Mouse (Mus musculus): Measurements from ENCODE around the gene Pcnx2.

The Pcnx2 gene

GRCm38 (mm10) chr8:125897868-125898788 is at the start of gene Pcnx2:
Gene Pcnx2, minus strand, starts transcription at chr8:125898317.
- DNase-seq: no peak

- DNase-seq: no peak
Measured at GRCm38 (mm10) chr8:125944511-125944910, 46.4 kb upstream of the Pcnx2 start.

- DNase-seq: no peak
Measured at GRCm38 (mm10) chr8:125935649-125936048, 37.5 kb upstream of the Pcnx2 start.

GRCm38 (mm10) chr8:125931822-125932221 is 33.7 kb upstream of the Pcnx2 start:
- DNase-seq: no peak

- no peak for DNase-seq
Measured at GRCm38 (mm10) chr8:125930276-125931046, 32.3 kb upstream of the Pcnx2 start.

GRCm38 (mm10) chr8:125926636-125927035 is 28.5 kb upstream of the Pcnx2 start:
- DNase-seq: no peak

DNA sequence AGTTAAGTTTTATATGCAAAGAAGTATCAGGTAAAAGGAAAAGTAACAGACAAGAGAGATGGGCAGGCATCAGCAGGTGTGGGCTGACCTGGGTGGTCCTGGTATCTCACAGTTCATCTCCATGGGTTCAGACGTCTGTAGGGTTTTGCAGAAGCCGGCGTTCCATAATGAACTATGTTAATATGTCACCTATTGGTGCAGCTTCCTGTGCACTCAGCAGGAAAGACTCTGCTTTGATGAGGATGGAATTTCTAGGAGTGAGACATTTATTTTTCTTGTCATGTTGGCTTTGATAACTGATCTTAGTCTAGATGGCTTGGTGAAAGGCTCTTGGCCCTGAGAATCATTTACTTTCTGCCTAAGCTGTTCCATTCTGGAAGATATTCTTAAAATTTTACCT is 24.2 kb upstream of the Pcnx2 start:
- DNase-seq: no peak

DNA sequence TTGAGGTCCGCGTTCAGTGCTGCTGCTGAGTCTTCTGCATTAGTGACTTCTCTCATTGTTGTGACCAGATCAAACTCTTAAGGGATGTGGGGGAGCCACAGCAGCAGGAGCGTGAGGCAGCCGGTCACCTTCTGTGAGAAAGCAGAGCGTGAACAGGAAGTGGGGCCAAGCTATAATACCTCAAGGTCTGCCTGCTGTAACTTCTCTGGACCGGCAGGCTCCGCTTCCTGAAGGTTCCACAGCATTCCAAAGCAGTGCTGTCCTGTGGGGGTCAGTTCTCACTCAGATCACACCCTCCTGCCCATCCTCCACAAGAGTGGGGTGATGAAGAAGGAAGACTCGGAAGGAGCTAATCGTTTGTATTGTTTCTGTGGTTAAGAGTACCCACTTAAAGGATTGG is 22.6 kb upstream of the Pcnx2 start:
- no peak for DNase-seq

DNA sequence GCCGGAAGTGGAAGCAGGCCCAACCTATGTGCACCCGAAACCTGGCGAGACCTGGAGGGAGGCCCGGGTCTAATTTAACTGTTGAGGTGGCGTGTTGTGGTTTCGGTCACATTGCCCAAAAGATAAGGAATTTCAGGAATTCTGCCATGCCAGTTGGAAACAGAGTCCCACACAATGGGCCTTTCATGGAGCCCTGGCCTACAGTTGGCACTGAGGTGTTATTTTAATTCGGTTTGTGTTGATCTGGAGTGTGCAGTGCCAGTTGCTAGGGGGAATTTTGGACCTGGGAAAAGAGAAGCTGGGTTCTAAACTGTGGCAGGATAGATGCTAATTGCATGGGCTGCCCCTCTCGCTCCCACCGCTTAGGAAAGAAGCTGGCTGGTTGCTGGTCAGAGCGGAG is 22.2 kb upstream of the Pcnx2 start:
- DNase-seq: no peak

- DNase-seq: no peak
Measured at GRCm38 (mm10) chr8:125919560-125919959, 21.4 kb upstream of the Pcnx2 start.

DNA sequence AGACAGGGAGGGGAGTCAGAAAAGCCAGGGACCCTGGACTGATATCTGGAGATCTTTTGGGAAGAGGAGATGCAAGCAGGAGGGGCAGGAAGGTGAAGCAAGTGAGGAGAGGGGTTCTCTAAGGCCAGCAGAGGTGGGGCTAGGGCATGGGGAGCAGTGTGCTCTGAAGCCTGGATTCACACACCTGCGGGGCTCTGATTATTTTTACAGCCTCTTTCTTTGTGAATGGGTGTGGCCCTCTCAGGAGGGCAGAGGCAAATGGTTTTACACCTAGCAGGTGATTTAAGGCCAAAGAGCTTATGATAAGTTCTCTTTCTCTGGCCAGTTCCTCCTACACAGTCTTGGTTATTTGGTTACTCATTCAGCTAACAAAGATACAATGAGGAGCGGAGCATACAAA is 20.6 kb upstream of the Pcnx2 start:
- no peak for DNase-seq

GRCm38 (mm10) chr8:125917013-125917412 is 18.9 kb upstream of the Pcnx2 start:
- no peak for DNase-seq

GRCm38 (mm10) chr8:125914386-125914785 is 16.3 kb upstream of the Pcnx2 start:
- DNase-seq: no peak

DNA sequence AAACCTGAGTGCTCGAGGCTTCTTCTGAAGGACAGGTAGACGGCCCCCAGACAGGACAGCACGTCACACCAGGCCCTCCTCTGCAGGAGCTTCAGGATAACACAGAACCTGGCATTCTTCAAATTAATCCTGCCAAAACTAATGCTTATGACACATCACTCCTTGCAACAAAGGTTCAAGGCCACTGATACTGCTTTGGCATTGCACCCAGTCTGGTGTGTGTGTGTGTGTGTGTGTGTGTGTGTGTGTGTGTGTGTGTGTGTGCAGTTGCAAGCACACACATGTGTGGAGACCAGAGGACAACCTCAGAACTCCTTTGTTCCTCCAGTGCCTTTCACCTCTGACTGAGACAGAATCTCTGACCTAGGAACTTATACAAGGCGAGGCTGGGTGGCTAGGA is 15.1 kb upstream of the Pcnx2 start:
- no peak for DNase-seq

DNA sequence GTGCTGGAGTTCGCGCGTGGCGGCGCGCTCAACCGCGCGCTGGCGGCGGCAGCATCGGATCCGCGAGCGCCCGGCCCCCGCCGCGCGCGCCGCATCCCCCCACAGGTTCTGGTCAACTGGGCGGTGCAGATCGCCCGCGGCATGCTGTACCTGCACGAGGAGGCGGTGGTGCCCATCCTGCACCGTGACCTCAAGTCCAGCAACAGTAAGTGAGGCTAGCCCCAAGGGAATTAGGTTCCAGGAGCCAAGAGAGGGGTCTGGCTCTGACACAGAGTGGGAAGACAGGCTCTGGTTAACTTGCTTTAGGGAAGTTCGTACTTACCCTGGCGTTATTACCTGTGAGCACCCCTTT is 13.1 kb upstream of the Pcnx2 start:
- no peak for DNase-seq

DNA sequence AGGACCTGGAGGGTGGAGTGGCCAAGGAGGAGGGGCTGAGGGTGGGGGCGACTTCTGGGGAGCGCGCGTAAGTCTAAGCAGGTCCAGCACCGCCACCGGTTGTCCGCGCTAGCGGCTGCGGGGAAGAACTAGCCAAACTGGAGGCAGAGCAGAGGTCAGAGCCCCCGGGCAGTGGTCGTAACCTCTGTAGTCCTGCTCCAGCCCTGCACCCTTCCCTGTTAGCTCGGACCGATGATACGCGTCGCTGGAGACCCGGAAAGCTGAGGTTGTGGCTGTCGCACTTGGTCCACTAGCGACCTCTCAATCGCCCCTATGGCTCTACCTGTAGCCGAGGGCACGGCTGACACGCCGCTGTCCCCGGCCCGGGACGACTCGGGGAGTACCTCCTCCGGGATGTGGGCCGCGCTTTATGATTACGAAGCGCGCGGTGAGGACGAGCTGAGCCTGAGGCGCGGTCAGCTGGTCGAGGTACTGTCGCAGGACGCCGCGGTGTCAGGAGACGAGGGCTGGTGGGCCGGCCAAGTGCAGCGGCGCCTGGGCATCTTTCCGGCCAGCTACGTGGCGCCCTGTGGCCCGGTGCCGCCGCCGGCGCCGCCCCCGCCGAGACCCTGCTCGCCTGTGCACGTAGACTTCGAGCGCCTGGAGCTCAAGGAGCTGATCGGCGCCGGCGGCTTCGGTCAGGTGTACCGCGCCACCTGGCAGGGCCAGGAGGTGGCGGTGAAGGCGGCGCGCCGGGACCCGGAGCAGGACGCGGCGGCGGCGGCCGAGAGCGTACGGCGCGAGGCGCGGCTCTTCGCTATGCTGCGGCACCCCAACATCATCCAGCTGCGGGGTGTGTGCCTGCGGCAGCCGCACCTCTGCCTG is 12.5 kb upstream of the Pcnx2 start, which contains the start of gene Map3k21:
Map3k21 (plus strand) TSS at position 86 of the 864 bp plus-strand sequence.
- DNase-seq: no peak

- no peak for DNase-seq
Measured at GRCm38 (mm10) chr8:125909661-125910364, 11.7 kb upstream of the Pcnx2 start.

DNA sequence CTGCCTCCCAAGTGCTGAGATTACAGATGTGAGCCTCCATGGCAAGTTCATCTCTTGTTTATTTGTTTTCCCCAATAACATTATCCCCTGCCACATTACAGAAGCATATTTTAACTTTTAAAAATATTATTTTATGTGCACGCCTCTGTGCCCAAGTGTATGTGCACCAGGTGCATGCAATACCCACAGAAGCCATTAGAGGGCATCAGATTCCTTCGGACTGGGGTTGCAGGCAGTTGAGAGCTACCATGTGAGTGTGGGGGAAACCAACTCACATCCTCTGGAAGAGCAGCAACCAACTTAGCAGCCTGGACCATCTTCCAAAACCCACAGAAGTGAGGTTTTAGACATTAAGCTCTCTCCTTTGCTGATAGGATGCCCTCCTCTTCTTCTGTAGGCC is 9.2 kb upstream of the Pcnx2 start:
- no peak for DNase-seq

DNA sequence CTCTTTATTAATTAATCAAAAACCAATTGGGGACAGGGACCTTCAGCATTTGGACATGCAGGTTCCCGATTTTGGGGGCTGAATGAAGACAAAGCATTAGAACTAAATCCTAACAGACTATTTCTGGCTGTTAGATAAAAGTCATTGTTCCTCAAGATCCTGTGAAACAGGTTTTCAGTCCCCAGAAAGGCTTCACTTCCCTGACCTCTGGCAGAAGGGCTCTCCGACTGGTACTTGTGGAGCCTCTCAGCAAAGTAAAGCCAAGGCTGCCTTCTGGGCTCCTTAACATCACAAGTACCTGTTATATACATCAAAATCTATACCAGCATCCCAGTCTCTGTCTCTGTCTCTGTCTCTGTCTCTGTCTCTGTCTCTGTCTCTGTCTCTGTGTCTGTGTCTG is 7.2 kb upstream of the Pcnx2 start:
- no peak for DNase-seq

GRCm38 (mm10) chr8:125902521-125902920 is 4.4 kb upstream of the Pcnx2 start:
- DNase-seq: no peak

- no peak for DNase-seq
Measured at GRCm38 (mm10) chr8:125901167-125901566, 3.0 kb upstream of the Pcnx2 start.

DNA sequence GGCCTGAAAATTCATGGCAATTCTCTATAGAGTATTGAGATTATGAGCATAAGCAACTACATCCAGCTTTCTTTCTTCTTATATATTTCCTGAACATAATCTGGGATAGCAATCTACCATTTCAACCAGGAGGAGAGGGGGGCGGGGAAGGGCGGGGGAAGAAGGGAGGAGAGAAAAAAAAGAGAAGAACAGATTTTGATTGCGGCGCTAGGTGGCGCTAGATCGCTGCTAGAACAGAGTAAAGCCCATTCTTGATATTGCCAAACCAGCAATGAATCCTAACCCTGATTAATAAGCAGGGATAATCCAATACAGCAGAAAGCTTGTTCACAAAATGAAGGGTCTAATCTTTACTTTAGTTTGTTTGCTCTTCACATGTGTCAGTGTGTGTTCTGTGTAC is 782 bp upstream of the Pcnx2 start:
- DNase-seq: no peak
